Mouse (Mus musculus) kidney, embryonic 14.5 days (tissue): ENCODE results near the gene Appl1. TPM values are rescaled to one million over a fixed set of nuclear protein-coding genes. Genes with fewer than 3 reads are reported as not detected.
"Not testable (repeated sequence)": the region's sequence is repeated elsewhere in the genome, so short reads cannot be mapped to it uniquely, and the experiment has no call there.

Experiments
- ATAC-seq: fragments of 200-750 bp; cut with Nextera tagmentation; 2 replicates; pipeline ENCODE4 v1.8.0; 2017; ENCODE audit warnings: moderate number of reproducible peaks, mild to moderate bottlenecking, moderate TSS enrichment, moderate library complexity; ENCODE audit not compliant: low FRiP score, low TSS enrichment
- H3K27ac ChIP-seq: fragments of 300-500 bp; sonication (generic); 2 replicates; pipeline ENCODE4 v1.5.1; 2014; ENCODE audit warnings: low read depth, mild to moderate bottlenecking, low read length, moderate library complexity, mixed read lengths
- H3K27me3 ChIP-seq: fragments of 300-500 bp; sonication (generic); 2 replicates; pipeline ENCODE4 v1.6.1; 2014; ENCODE audit warnings: mild to moderate bottlenecking, low read length; ENCODE audit not compliant: control insufficient read depth, insufficient read depth
- H3K36me3 ChIP-seq: fragments of 300-500 bp; sonication (generic); 2 replicates; pipeline ENCODE4 v1.6.1; 2014; ENCODE audit warnings: low read length, mixed read lengths; ENCODE audit not compliant: control insufficient read depth, insufficient read depth
- H3K4me1 ChIP-seq: fragments of 300-500 bp; sonication (generic); 2 replicates; pipeline ENCODE4 v1.6.1; 2014; ENCODE audit warnings: low read length, mixed read lengths; ENCODE audit not compliant: control insufficient read depth, insufficient read depth
- H3K4me2 ChIP-seq: fragments of 300-500 bp; sonication (generic); replicated peaks from 2 replicates; pipeline ENCODE4 v1.6.1; 2014; ENCODE audit warnings: low read depth, mild to moderate bottlenecking, low read length
- H3K4me3 ChIP-seq: fragments of 300-500 bp; sonication (generic); 2 replicates; pipeline ENCODE4 v1.5.1; 2014; ENCODE audit warnings: mild to moderate bottlenecking, low read length
- H3K9ac ChIP-seq: fragments of 300-500 bp; sonication (generic); 2 replicates; pipeline ENCODE4 v1.6.1; 2014; ENCODE audit warnings: low read depth, mild to moderate bottlenecking, low read length, moderate library complexity
- H3K9me3 ChIP-seq: fragments of 300-500 bp; sonication (generic); 2 replicates; pipeline ENCODE4 v1.6.1; 2016; ENCODE audit warnings: low read length; ENCODE audit not compliant: control insufficient read depth
- WGBS: fragments of 180-500 bp; shearing (Covaris S2); extraction: QIAGEN DNeasy Blood & Tissue Kit; methylation state at CpG from one replicate; pipeline ENCODE4 v1.1.7; 2014; 5-methylcytosine and 5-hydroxymethylcytosine counted together
- polyA plus RNA-seq: library from polyadenylated mRNA; unstranded; fragments of >200 nt; fragmentation: Nextera tagmentation; extraction: Ambion mirVana; gene quantifications from 2 replicates; pipeline ENCODE4 v1.2.1, GENCODE M21; 2014

Appl1 gene
- polyA plus RNA-seq, 1 experiment from 2014 or later = 55.6 TPM

DNA sequence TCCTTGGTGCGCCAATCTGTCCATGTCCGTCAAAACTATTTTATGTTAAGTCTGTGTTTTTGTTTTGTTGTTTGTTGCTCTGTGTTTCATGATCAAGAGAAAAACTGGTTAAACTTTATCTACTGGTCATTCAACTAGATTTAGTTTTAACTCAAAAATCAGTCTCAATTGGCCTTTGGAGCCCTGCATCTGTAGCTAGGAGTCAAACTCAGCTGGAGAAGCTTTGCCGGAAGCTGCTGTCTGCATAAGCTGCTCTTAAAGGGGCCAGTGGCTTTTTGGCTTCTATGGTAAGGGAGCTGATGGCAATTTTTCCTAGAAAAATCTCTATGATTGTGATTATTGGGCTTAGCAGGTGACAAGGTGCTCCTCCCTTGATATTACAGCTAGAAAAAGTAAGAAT is 36.1 kb downstream of the Appl1 start:
- WGBS = 88% methylated on average over 3 of the region's 3 CpGs
- Histone ChIP-seq H3K9me3 (no peaks in the 10 kb centered on the region), H3K9ac (no peak overlapping the region), H3K4me2 (no peak overlapping the region), H3K27ac (no peak overlapping the region), H3K27me3 (no peaks in the 10 kb centered on the region), H3K4me1 (no peaks in the 10 kb centered on the region), H3K4me3 (no peak overlapping the region), H3K36me3 (peaks cover 11% of the 10 kb centered on the region; the same call in 1 of the 2 replicates)
- no peak for ATAC-seq

GRCm38 (mm10) chr14:26923702-26924421 is 47.2 kb downstream of the Appl1 start:
- H3K36me3 ChIP-seq = peaks cover 46% of the 10 kb centered on the region
- no peaks in the 10 kb centered on the region for H3K4me1 ChIP-seq
- 92% methylated on average over 5 of the region's 5 CpGs for WGBS
- ATAC-seq = no peak
- H3K27ac ChIP-seq = no peak overlapping the region
- H3K27me3 ChIP-seq = no peaks in the 10 kb centered on the region
- H3K4me2 ChIP-seq = no peak overlapping the region
- no peaks in the 10 kb centered on the region for H3K9me3 ChIP-seq
- H3K9ac ChIP-seq = no peak overlapping the region
- no peak overlapping the region for H3K4me3 ChIP-seq

GRCm38 (mm10) chr14:26919310-26919709 is 51.7 kb downstream of the Appl1 start:
- Histone ChIP-seq H3K27ac (no peak overlapping the region), H3K9ac (no peak overlapping the region), H3K4me2 (no peak overlapping the region), H3K4me1 (no peaks in the 10 kb centered on the region), H3K27me3 (no peaks in the 10 kb centered on the region), H3K4me3 (no peak overlapping the region), H3K9me3 (no peaks in the 10 kb centered on the region), H3K36me3 (peaks cover 29% of the 10 kb centered on the region)
- no peak for ATAC-seq
- WGBS = 92% methylated on average over 3 of the region's 3 CpGs

GRCm38 (mm10) chr14:26913681-26914268 is 57.3 kb downstream of the Appl1 start:
- H3K27ac ChIP-seq = no peak overlapping the region
- 40% methylated on average over 9 of the region's 9 CpGs for WGBS
- peak; percentile 86; the same call in 1 of the 2 replicates for ATAC-seq

DNA sequence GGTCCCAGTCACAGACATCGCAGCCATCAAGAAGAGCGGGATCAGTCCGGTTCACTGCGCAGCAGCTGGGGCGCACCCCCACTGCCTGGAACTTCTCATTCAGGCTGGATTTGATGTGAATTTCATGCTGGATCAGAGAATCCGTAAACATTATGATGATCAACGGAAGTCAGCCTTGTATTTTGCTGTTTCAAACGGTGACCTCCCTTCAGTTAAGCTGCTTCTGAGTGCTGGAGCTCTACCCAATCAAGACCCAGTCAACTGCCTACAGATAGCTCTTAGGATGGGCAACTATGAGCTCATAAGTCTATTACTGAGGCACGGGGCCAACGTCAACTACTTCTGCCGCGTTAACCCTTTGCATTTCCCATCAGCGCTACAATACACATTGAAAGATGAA is 59.2 kb downstream of the Appl1 start:
- no peaks in the 10 kb centered on the region for H3K9me3 ChIP-seq
- H3K36me3 ChIP-seq = no peaks in the 10 kb centered on the region

More at GRCm38 (mm10) chr14:26913681-26914268, 57.3 kb downstream of the Appl1 start:
- no peak overlapping the region for H3K4me3 ChIP-seq
- no peaks in the 10 kb centered on the region for H3K4me1 ChIP-seq
- no peaks in the 10 kb centered on the region for H3K9me3 ChIP-seq
- no peaks in the 10 kb centered on the region for H3K27me3 ChIP-seq
- H3K9ac ChIP-seq = no peak overlapping the region
- no peak overlapping the region for H3K4me2 ChIP-seq
- H3K36me3 ChIP-seq = no peaks in the 10 kb centered on the region; the same call in 1 of the 2 replicates

GRCm38 (mm10) chr14:26911201-26911600 is 59.8 kb downstream of the Appl1 start:
- no peak for ATAC-seq

More for the DNA sequence above, 59.2 kb downstream of the Appl1 start:
- H3K9ac ChIP-seq = no peak overlapping the region
- no peaks in the 10 kb centered on the region for H3K27me3 ChIP-seq
- no peak overlapping the region for H3K4me2 ChIP-seq
- no peaks in the 10 kb centered on the region for H3K4me1 ChIP-seq
- ATAC-seq = no peak
- H3K27ac ChIP-seq = no peak overlapping the region
- 96% methylated on average over 13 of the region's 13 CpGs for WGBS
- H3K4me3 ChIP-seq = no peak overlapping the region

GRCm38 (mm10) chr14:26910461-26910860 is 60.6 kb downstream of the Appl1 start:
- 61% methylated on average over 9 of the region's 9 CpGs for WGBS
- H3K36me3 ChIP-seq, H3K9ac ChIP-seq, ATAC-seq, H3K27me3 ChIP-seq, H3K4me1 ChIP-seq, H3K9me3 ChIP-seq, H3K4me3 ChIP-seq, H3K4me2 ChIP-seq, H3K27ac ChIP-seq: not testable (repeated sequence)

More at GRCm38 (mm10) chr14:26911201-26911600, 59.8 kb downstream of the Appl1 start:
- Histone ChIP-seq H3K4me3 (no peak overlapping the region), H3K4me2 (no peak overlapping the region), H3K36me3 (no peaks in the 10 kb centered on the region), H3K27ac (no peak overlapping the region), H3K27me3 (no peaks in the 10 kb centered on the region), H3K9ac (no peak overlapping the region), H3K4me1 (no peaks in the 10 kb centered on the region), H3K9me3 (no peaks in the 10 kb centered on the region)
- whole genome bisulfite sequencing = 74% methylated on average over 6 of the region's 6 CpGs

DNA sequence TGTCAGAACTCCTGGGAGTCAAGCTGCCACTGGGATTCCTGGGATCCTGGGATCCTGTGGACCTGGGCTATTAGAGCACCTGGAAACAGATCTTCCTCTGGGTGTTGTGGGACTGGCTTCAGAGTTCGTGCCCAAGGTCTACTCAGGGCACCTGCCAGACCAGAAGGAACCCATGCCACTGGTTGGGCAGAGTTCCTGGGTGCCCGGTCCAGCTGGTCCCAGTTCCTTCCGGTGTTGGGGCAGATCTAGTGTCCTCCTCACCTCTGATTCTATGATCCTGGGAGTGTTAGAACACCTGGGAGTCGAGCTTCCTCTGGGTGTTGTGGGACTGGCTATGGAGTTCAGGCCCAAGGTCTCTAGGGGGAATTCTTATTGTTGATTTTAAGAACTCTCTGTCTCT is 63.6 kb downstream of the Appl1 start:
- H3K4me3 ChIP-seq = no peak overlapping the region
- WGBS = 92% methylated on average over 4 of the region's 4 CpGs
- no peaks in the 10 kb centered on the region for H3K36me3 ChIP-seq
- H3K4me1 ChIP-seq = no peaks in the 10 kb centered on the region
- H3K27me3 ChIP-seq = no peaks in the 10 kb centered on the region
- no peak for ATAC-seq
- H3K9me3 ChIP-seq = no peaks in the 10 kb centered on the region
- H3K9ac ChIP-seq = no peak overlapping the region
- H3K27ac ChIP-seq = no peak overlapping the region
- H3K4me2 ChIP-seq = no peak overlapping the region

GRCm38 (mm10) chr14:26900893-26901292 is 70.1 kb downstream of the Appl1 start:
- Histone ChIP-seq H3K36me3 (no peaks in the 10 kb centered on the region), H3K27me3 (no peaks in the 10 kb centered on the region), H3K4me1 (no peaks in the 10 kb centered on the region), H3K4me3 (no peak overlapping the region), H3K9me3 (no peaks in the 10 kb centered on the region), H3K4me2 (no peak overlapping the region), H3K27ac (no peak overlapping the region), H3K9ac (no peak overlapping the region; the same call in 1 of the 2 replicates)
- 84% methylated on average over 12 of the region's 12 CpGs for WGBS
- ATAC-seq = no peak
